Mouse (Mus musculus): ENCODE results near the gene Ints11. TPM values are rescaled to one million over a fixed set of nuclear protein-coding genes. Genes with fewer than 3 reads are reported as not detected.

Gene Ints11
- polyA plus RNA-seq, 1 experiment, result 12.5 TPM

- H3K36me3 ChIP-seq (replicated peaks; ENCODE audit: low read length), result peaks cover 84% of the 10 kb centered on the region
- TF ChIP-seq FLI1 (IDR thresholded peaks at IDR 0.05; ENCODE audit: low read length) (no peak), GATA1 (IDR thresholded peaks at IDR 0.05; ENCODE audit: borderline replicate concordance, low read length) (no peak)
- H3K4me1 ChIP-seq, result peaks cover 41% of the 10 kb centered on the region
- H3K9me3 ChIP-seq, result no peaks in the 10 kb centered on the region
- no peaks in the 10 kb centered on the region for H3K27me3 ChIP-seq (replicated peaks)
- no peak overlapping the region for H3K4me3 ChIP-seq (replicated peaks)
Measured at GRCm38 (mm10) chr4:155899355-155899754, 30.0 kb downstream of the Ints11 start.

- Histone ChIP-seq H3K27me3 (replicated peaks) (no peaks in the 10 kb centered on the region), H3K4me1 (peaks cover 22% of the 10 kb centered on the region), H3K36me3 (replicated peaks; ENCODE audit: low read length) (peaks cover 93% of the 10 kb centered on the region), H3K9me3 (no peaks in the 10 kb centered on the region), H3K4me3 (replicated peaks) (no peak overlapping the region)
- no peak for TF ChIP-seq GATA1 (IDR thresholded peaks at IDR 0.05; ENCODE audit: borderline replicate concordance, low read length)
Measured at GRCm38 (mm10) chr4:155901205-155901604, 31.9 kb downstream of the Ints11 start.

GRCm38 (mm10) chr4:155903246-155903645 is 33.9 kb downstream of the Ints11 start:
- H3K36me3 ChIP-seq (replicated peaks; ENCODE audit: low read length), result peaks cover 98% of the 10 kb centered on the region
- no peaks in the 10 kb centered on the region for H3K9me3 ChIP-seq
- H3K4me3 ChIP-seq (replicated peaks), result no peak overlapping the region
- H3K4me1 ChIP-seq, result peaks cover 15% of the 10 kb centered on the region
- TF ChIP-seq GATA1 (IDR thresholded peaks at IDR 0.05; ENCODE audit: borderline replicate concordance, low read length) (no peak), FLI1 (IDR thresholded peaks at IDR 0.05; ENCODE audit: low read length) (no peak)
- no peaks in the 10 kb centered on the region for H3K27me3 ChIP-seq (replicated peaks)

DNA sequence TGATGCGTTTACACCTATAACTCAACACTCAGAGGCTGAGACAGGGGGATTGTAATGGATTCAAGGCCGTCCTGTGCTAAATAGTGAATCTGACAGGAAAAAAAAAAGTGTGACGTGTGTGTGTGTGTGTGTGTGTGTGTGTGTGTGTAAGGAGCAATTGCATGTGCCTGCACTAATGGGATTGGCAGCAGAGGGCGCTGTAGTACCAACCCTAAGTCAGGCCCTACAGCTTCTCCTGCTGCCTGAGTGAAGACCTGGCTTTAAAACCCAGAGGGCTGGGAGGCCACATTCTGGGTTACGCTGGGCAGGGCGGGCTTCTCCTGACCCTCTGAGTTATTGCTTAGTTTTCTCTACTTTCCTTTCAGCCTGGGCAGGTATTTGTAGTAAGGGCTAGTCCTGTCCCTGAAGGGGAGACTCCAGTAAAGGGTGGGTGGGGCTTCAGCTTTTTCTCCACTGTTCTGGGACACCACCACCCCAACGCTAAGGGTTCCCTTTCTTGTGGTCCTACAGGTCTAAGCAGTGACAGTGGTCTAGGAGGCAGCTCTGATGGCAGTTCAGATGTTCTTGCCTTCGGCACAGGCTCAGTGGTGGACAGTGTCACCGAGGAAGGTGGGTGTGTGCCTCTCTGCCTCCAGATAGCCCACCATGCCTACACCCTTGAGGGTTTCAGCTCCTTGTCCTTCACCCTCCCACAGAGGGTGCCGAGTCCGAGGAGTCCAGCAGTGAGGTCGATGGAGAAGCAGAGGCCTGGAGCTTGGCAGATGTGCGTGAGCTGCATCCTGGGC is 35.2 kb downstream of the Ints11 start:
- no peaks in the 10 kb centered on the region for H3K27me3 ChIP-seq (replicated peaks)
- H3K9me3 ChIP-seq, result no peaks in the 10 kb centered on the region
- TF ChIP-seq FLI1 (IDR thresholded peaks at IDR 0.05; ENCODE audit: low read length), result no peak
- TF ChIP-seq GATA1 (IDR thresholded peaks at IDR 0.05; ENCODE audit: borderline replicate concordance, low read length), result no peak
- peaks cover 20% of the 10 kb centered on the region for H3K4me1 ChIP-seq
- peaks cover 89% of the 10 kb centered on the region for H3K36me3 ChIP-seq (replicated peaks; ENCODE audit: low read length)
- no peak overlapping the region for H3K4me3 ChIP-seq (replicated peaks)

- peaks cover 78% of the 10 kb centered on the region for H3K36me3 ChIP-seq (replicated peaks; ENCODE audit: low read length)
Measured at GRCm38 (mm10) chr4:155905634-155906033, 36.3 kb downstream of the Ints11 start.

GRCm38 (mm10) chr4:155906125-155906524 is 36.8 kb downstream of the Ints11 start:
- TF ChIP-seq GATA1 (IDR thresholded peaks at IDR 0.05; ENCODE audit: borderline replicate concordance, low read length) (no peak), FLI1 (IDR thresholded peaks at IDR 0.05; ENCODE audit: low read length) (no peak)
- peaks cover 73% of the 10 kb centered on the region for H3K36me3 ChIP-seq (replicated peaks; ENCODE audit: low read length)
- H3K9me3 ChIP-seq, result no peaks in the 10 kb centered on the region
- peaks cover 22% of the 10 kb centered on the region for H3K4me1 ChIP-seq
- H3K4me3 ChIP-seq (replicated peaks), result no peak overlapping the region
- H3K27me3 ChIP-seq (replicated peaks), result peaks cover 5% of the 10 kb centered on the region

More at GRCm38 (mm10) chr4:155905634-155906033, 36.3 kb downstream of the Ints11 start:
- no peak for TF ChIP-seq GATA1 (IDR thresholded peaks at IDR 0.05; ENCODE audit: borderline replicate concordance, low read length)
- TF ChIP-seq FLI1 (IDR thresholded peaks at IDR 0.05; ENCODE audit: low read length), result no peak
- H3K4me1 ChIP-seq, result peaks cover 26% of the 10 kb centered on the region
- H3K4me3 ChIP-seq (replicated peaks), result no peak overlapping the region
- no peaks in the 10 kb centered on the region for H3K9me3 ChIP-seq
- peaks cover 3% of the 10 kb centered on the region for H3K27me3 ChIP-seq (replicated peaks)

DNA sequence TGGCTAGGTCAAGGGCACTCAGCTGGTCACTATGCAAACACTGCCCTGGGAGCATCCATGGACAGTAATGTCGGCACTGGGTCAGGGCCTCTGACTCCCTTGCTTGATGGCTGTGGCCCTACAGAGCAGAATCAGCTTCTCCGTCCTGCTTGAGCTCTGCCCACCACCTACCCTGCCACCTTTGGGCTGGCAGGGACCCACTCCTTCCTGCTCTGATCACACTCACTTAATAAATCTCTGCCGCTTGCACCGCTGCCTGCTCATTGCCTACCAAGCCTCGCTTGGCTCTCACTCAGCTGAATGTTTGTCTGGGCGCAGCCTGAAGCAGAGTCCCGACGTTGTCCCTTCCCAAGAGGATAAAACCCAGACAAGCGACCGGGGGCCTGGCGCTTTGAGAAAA is 37.7 kb downstream of the Ints11 start:
- H3K4me1 ChIP-seq, result peaks cover 16% of the 10 kb centered on the region
- H3K9me3 ChIP-seq, result no peaks in the 10 kb centered on the region
- TF ChIP-seq FLI1 (IDR thresholded peaks at IDR 0.05; ENCODE audit: low read length) (no peak), GATA1 (IDR thresholded peaks at IDR 0.05; ENCODE audit: borderline replicate concordance, low read length) (no peak)
- peaks cover 5% of the 10 kb centered on the region for H3K27me3 ChIP-seq (replicated peaks)
- no peak overlapping the region for H3K4me3 ChIP-seq (replicated peaks)
- H3K36me3 ChIP-seq (replicated peaks; ENCODE audit: low read length), result peaks cover 64% of the 10 kb centered on the region

GRCm38 (mm10) chr4:155908281-155908680 is 38.9 kb downstream of the Ints11 start:
- no peaks in the 10 kb centered on the region for H3K9me3 ChIP-seq
- TF ChIP-seq GATA1 (IDR thresholded peaks at IDR 0.05; ENCODE audit: borderline replicate concordance, low read length) (no peak), FLI1 (IDR thresholded peaks at IDR 0.05; ENCODE audit: low read length) (no peak)
- H3K36me3 ChIP-seq (replicated peaks; ENCODE audit: low read length), result peaks cover 52% of the 10 kb centered on the region

GRCm38 (mm10) chr4:155908751-155909150 is 39.4 kb downstream of the Ints11 start:
- peaks cover 16% of the 10 kb centered on the region for H3K4me1 ChIP-seq
- H3K9me3 ChIP-seq, result no peaks in the 10 kb centered on the region
- no peak overlapping the region for H3K4me3 ChIP-seq (replicated peaks)
- peaks cover 47% of the 10 kb centered on the region for H3K36me3 ChIP-seq (replicated peaks; ENCODE audit: low read length)
- H3K27me3 ChIP-seq (replicated peaks), result peaks cover 5% of the 10 kb centered on the region
- no peak for TF ChIP-seq FLI1 (IDR thresholded peaks at IDR 0.05; ENCODE audit: low read length)
- TF ChIP-seq GATA1 (IDR thresholded peaks at IDR 0.05; ENCODE audit: borderline replicate concordance, low read length), result no peak

More at GRCm38 (mm10) chr4:155908281-155908680, 38.9 kb downstream of the Ints11 start:
- H3K27me3 ChIP-seq (replicated peaks), result peaks cover 5% of the 10 kb centered on the region
- H3K4me3 ChIP-seq (replicated peaks), result no peak overlapping the region
- H3K4me1 ChIP-seq, result peaks cover 16% of the 10 kb centered on the region

DNA sequence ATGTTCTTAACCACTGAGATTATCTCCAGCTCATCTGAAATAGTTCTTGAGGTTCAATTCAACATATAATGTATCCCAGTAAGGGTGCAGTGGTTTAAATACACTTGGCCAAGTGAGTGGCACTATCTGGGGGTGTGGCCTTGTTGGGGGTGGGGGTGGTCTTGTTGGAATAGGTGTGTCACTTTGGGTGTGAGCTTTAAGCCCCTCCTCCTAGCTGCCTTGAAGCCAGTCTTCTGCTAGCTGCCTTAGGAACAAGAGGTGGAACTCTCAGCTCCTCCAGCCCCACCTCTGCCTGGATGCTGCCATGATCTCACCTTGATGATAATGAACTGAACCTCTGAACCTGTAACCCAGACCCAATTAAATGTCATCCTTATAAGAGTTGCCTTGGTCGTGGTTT is 62.7 kb downstream of the Ints11 start:
- TF ChIP-seq GATA1 (IDR thresholded peaks at IDR 0.05; ENCODE audit: borderline replicate concordance, low read length) (no peak), FLI1 (IDR thresholded peaks at IDR 0.05; ENCODE audit: low read length) (no peak)
- no peak overlapping the region for H3K4me3 ChIP-seq (replicated peaks)
- no peaks in the 10 kb centered on the region for H3K9me3 ChIP-seq
- no peaks in the 10 kb centered on the region for H3K36me3 ChIP-seq (replicated peaks; ENCODE audit: low read length)
- peaks cover 27% of the 10 kb centered on the region for H3K27me3 ChIP-seq (replicated peaks)
- H3K4me1 ChIP-seq, result peaks cover 9% of the 10 kb centered on the region; the same call in 1 of the 2 replicates

Other genes with a start within 250 kb of the Ints11 start
- gene Cdk11b, start 244.7 kb upstream of the Ints11 start, polyA plus RNA-seq (2012; ENCODE audit: insufficient read depth, low replicate concordance), result 9.7 and 77.3 TPM in 2 replicates
- gene Gm10563, start 224.1 kb upstream of the Ints11 start, polyA plus RNA-seq (2012; ENCODE audit: insufficient read depth, low replicate concordance), result not detected in 2 replicates
- 3.7 TPM in 1 of 2 replicates, not detected in the other for gene Mmp23, start 216.2 kb upstream of the Ints11 start, polyA plus RNA-seq (2012; ENCODE audit: insufficient read depth, low replicate concordance)
- 45.2 and 94.9 TPM in 2 replicates for gene Mib2, start 200.3 kb upstream of the Ints11 start, polyA plus RNA-seq (2012; ENCODE audit: insufficient read depth, low replicate concordance)
- gene Fndc10, start 175.2 kb upstream of the Ints11 start, polyA plus RNA-seq (2012; ENCODE audit: insufficient read depth, low replicate concordance), result 0.44 and 4.7 TPM in 2 replicates
- gene Ssu72, start 164.7 kb upstream of the Ints11 start, polyA plus RNA-seq (2012; ENCODE audit: insufficient read depth, low replicate concordance), result 37.1 and 112 TPM in 2 replicates
- 1.2 and 3.2 TPM in 2 replicates for gene Tmem240, start 134.7 kb upstream of the Ints11 start, polyA plus RNA-seq (2012; ENCODE audit: insufficient read depth, low replicate concordance)
- gene Atad3a, start 108.5 kb upstream of the Ints11 start, polyA plus RNA-seq (2012; ENCODE audit: insufficient read depth, low replicate concordance), result 11.3 and 20.5 TPM in 2 replicates
- 0.41 and 1.4 TPM in 2 replicates for gene Vwa1, start 94.8 kb upstream of the Ints11 start, polyA plus RNA-seq (2012; ENCODE audit: insufficient read depth, low replicate concordance)
- gene Tmem88b, start 83.7 kb upstream of the Ints11 start, polyA plus RNA-seq (2012; ENCODE audit: insufficient read depth, low replicate concordance), result 0.04 TPM in 1 of 2 replicates, not detected in the other
- not detected in 2 replicates for gene Ankrd65, start 79.1 kb upstream of the Ints11 start, polyA plus RNA-seq (2012; ENCODE audit: insufficient read depth, low replicate concordance)
- 10.2 and 29.9 TPM in 2 replicates for gene Mrpl20, start 66.7 kb upstream of the Ints11 start, polyA plus RNA-seq (2012; ENCODE audit: insufficient read depth, low replicate concordance)
- gene Ccnl2, start 57.1 kb upstream of the Ints11 start, polyA plus RNA-seq (2012; ENCODE audit: insufficient read depth, low replicate concordance), result 8.4 and 15.4 TPM in 2 replicates
- gene Aurkaip1, start 38.3 kb upstream of the Ints11 start, polyA plus RNA-seq (2012; ENCODE audit: insufficient read depth, low replicate concordance), result 60.6 and 341 TPM in 2 replicates
- 0.13 TPM in 1 of 2 replicates, not detected in the other for gene Mxra8, start 29.9 kb upstream of the Ints11 start, polyA plus RNA-seq (2012; ENCODE audit: insufficient read depth, low replicate concordance)
- gene Dvl1, start 22.1 kb upstream of the Ints11 start, polyA plus RNA-seq (2012; ENCODE audit: insufficient read depth, low replicate concordance), result 29.5 and 68.0 TPM in 2 replicates
- 0.22 and 1.7 TPM in 2 replicates for gene Tas1r3, start 6.2 kb upstream of the Ints11 start, polyA plus RNA-seq (2012; ENCODE audit: insufficient read depth, low replicate concordance)
- gene Cptp, start 106 bp upstream of the Ints11 start, polyA plus RNA-seq (2012; ENCODE audit: insufficient read depth, low replicate concordance), result 1.5 and 3.5 TPM in 2 replicates
- gene Pusl1, start 22.2 kb downstream of the Ints11 start, polyA plus RNA-seq (2012; ENCODE audit: insufficient read depth, low replicate concordance), result 99.4 and 450 TPM in 2 replicates
- 33.2 and 58.6 TPM in 2 replicates for gene Acap3, start 22.3 kb downstream of the Ints11 start, polyA plus RNA-seq (2012; ENCODE audit: insufficient read depth, low replicate concordance)
- 90.8 and 106 TPM in 2 replicates for gene Ube2j2, start 74.3 kb downstream of the Ints11 start, polyA plus RNA-seq (2012; ENCODE audit: insufficient read depth, low replicate concordance)
- 30.2 and 64.1 TPM in 2 replicates for gene C1qtnf12, start 92.8 kb downstream of the Ints11 start, polyA plus RNA-seq (2012; ENCODE audit: insufficient read depth, low replicate concordance)
- gene B3galt6, start 123.1 kb downstream of the Ints11 start, polyA plus RNA-seq (2012; ENCODE audit: insufficient read depth, low replicate concordance), result 3.3 and 5.3 TPM in 2 replicates
- 29.6 and 45.2 TPM in 2 replicates for gene Sdf4, start 123.3 kb downstream of the Ints11 start, polyA plus RNA-seq (2012; ENCODE audit: insufficient read depth, low replicate concordance)
- gene Tnfrsf4, start 144.3 kb downstream of the Ints11 start, polyA plus RNA-seq (2012; ENCODE audit: insufficient read depth, low replicate concordance), result 2.3 and 9.4 TPM in 2 replicates
- gene Tnfrsf18, start 156.6 kb downstream of the Ints11 start, polyA plus RNA-seq (2012; ENCODE audit: insufficient read depth, low replicate concordance), result 2.9 TPM in 1 of 2 replicates, not detected in the other
- gene Ttll10, start 189.9 kb downstream of the Ints11 start, polyA plus RNA-seq (2012; ENCODE audit: insufficient read depth, low replicate concordance), result not detected in 2 replicates
- 1.6 and 2.1 TPM in 2 replicates for gene 9430015G10Rik, start 240.4 kb downstream of the Ints11 start, polyA plus RNA-seq (2012; ENCODE audit: insufficient read depth, low replicate concordance)